In the genomic region with DNA sequence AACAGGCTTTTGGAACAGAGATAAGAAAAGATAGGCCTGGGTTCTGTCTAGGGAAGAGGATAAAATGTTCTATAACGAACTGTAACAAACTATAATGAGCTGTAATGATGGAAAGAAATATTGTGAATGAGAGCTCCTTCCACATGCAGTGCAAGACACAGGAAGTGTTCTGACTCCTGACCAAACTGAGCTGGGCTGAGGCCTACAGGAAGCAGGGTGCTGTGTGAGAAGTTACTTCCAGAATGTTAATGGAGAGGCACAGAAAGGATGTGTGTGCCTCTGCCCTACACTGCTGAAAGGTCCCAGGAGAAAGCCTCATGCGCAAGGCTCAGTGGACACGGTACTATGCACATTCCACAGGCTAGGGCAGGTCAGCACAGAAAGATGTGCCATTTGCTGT, we compare ENCODE assay signal across 23 mouse cellular contexts.
DNase-seq lines count a peak whose midpoint lies in the region; ATAC-seq and TF ChIP-seq lines count a peak whose summit lies in the region.
"Had no signal": no experiment of that assay in that cellular context is flagged by ENCODE, and none has a peak within 500 bp of the region (broad histone marks: within the 10 kb centered on the region; RNA-seq: fewer than 3 reads in every experiment).

No protein-coding gene starts in this region.

- H3K9ac ChIP-seq in heart, postnatal 0 days (replicated peaks; ENCODE audit: low read depth, low read length), result no peak overlapping the region
- H3K9ac ChIP-seq in heart, embryonic 12.5 days, result no peak overlapping the region
- H3K9ac ChIP-seq in lung, embryonic 16.5 days (ENCODE audit: low read length), result no peak overlapping the region
- H3K9ac ChIP-seq in stomach, postnatal 0 days (ENCODE audit: low read length), result no peak overlapping the region
- H3K9ac ChIP-seq: heart, embryonic 15.5 days; hindbrain, embryonic 15.5 days; limb, embryonic 13.5 days; liver, embryonic 14.5 days; midbrain, embryonic 12.5 days; neural tube, embryonic 15.5 days had no signal

- 0 out of 2 replicates have a peak, but pooled peaks have one; percentile 36 for ATAC-seq in heart, postnatal 0 days (ENCODE audit: insufficient read depth, low read depth)
- no peak for ATAC-seq in heart, embryonic 12.5 days (ENCODE audit: insufficient number of reproducible peaks, low FRiP score)
- peak; percentile 72 for ATAC-seq in lung, embryonic 16.5 days (ENCODE audit: low read depth)
- no peak for ATAC-seq in stomach, postnatal 0 days (ENCODE audit: low FRiP score, low TSS enrichment)
- ATAC-seq in cerebellum, adult (ENCODE audit: insufficient number of reproducible peaks, low FRiP score, low TSS enrichment), result no peak
- ATAC-seq: intestine, embryonic 16.5 days had no signal

- no peak overlapping the region for H3K4me3 ChIP-seq in heart, postnatal 0 days (ENCODE audit: low read depth, low read length)
- no peak overlapping the region for H3K4me3 ChIP-seq in heart, embryonic 12.5 days
- no peak overlapping the region for H3K4me3 ChIP-seq in lung, embryonic 16.5 days (ENCODE audit: low read length)
- no peak overlapping the region for H3K4me3 ChIP-seq in stomach, postnatal 0 days (ENCODE audit: low read depth, low read length)
- H3K4me3 ChIP-seq: heart, adult 2 months; heart, embryonic 15.5 days; hindbrain, embryonic 15.5 days; limb, embryonic 13.5 days; midbrain, embryonic 12.5 days; neural tube, embryonic 15.5 days had no signal

- no peak for DNase-seq in heart, postnatal 0 days (ENCODE audit: low spot score)
- DNase-seq in lung, postnatal 4 days, result no peak
- peak; percentile 19 for DNase-seq in NIH3T3 (ENCODE audit: low read depth)
- no peak for DNase-seq in stomach, postnatal 0 days (ENCODE audit: low spot score)
- DNase-seq: cerebellum, adult 11-12 months; cerebellum, postnatal 10 days; gastrocnemius, postnatal 25 days; heart, adult 2 months; heart, postnatal 4 days; kidney, postnatal 36 days; layer of hippocampus, postnatal 36 days; thymus, adult 18-20 months; thymus, postnatal 36 days had no signal

- no peak overlapping the region for H3K27ac ChIP-seq in heart, postnatal 0 days (ENCODE audit: low read depth)
- H3K27ac ChIP-seq in heart, embryonic 12.5 days (ENCODE audit: poor library complexity, severe bottlenecking), result no peak overlapping the region
- H3K27ac ChIP-seq in lung, embryonic 16.5 days (ENCODE audit: low read length), result peak overlapping the region; percentile 74
- 0 out of 2 replicates have a peak overlapping the region, but pooled peaks have one; percentile 18 for H3K27ac ChIP-seq in stomach, postnatal 0 days (replicated peaks)
- H3K27ac ChIP-seq: heart, adult 2 months; heart, embryonic 15.5 days; hindbrain, embryonic 15.5 days; limb, embryonic 13.5 days; liver, embryonic 14.5 days; midbrain, embryonic 12.5 days; neural tube, embryonic 15.5 days had no signal

- no peaks in the 10 kb centered on the region for H3K9me3 ChIP-seq in heart, postnatal 0 days (replicated peaks; ENCODE audit: control insufficient read depth, low read length)
- no peaks in the 10 kb centered on the region for H3K9me3 ChIP-seq in heart, embryonic 12.5 days (replicated peaks)
- H3K9me3 ChIP-seq in lung, embryonic 16.5 days (ENCODE audit: control insufficient read depth, low read length), result no peaks in the 10 kb centered on the region
- H3K9me3 ChIP-seq in stomach, postnatal 0 days (ENCODE audit: control insufficient read depth, low read length), result no peaks in the 10 kb centered on the region
- H3K9me3 ChIP-seq: heart, embryonic 15.5 days; hindbrain, embryonic 15.5 days; midbrain, embryonic 12.5 days; neural tube, embryonic 15.5 days had no signal

- no peaks in the 10 kb centered on the region for H3K27me3 ChIP-seq in heart, postnatal 0 days (ENCODE audit: control insufficient read depth, insufficient read depth, low read length)
- no peaks in the 10 kb centered on the region for H3K27me3 ChIP-seq in heart, embryonic 12.5 days (replicated peaks)
- H3K27me3 ChIP-seq in lung, embryonic 16.5 days (ENCODE audit: control insufficient read depth, insufficient read depth, low read depth, low read length), result no peaks in the 10 kb centered on the region
- no peaks in the 10 kb centered on the region for H3K27me3 ChIP-seq in stomach, postnatal 0 days (ENCODE audit: control insufficient read depth, insufficient read depth, low read length)
- H3K27me3 ChIP-seq: heart, embryonic 15.5 days; hindbrain, embryonic 15.5 days; limb, embryonic 13.5 days; midbrain, embryonic 12.5 days; neural tube, embryonic 15.5 days had no signal

- H3K36me3 ChIP-seq in heart, postnatal 0 days (replicated peaks; ENCODE audit: control insufficient read depth, insufficient read depth, low read length), result no peaks in the 10 kb centered on the region
- no peaks in the 10 kb centered on the region for H3K36me3 ChIP-seq in heart, embryonic 12.5 days
- H3K36me3 ChIP-seq in lung, embryonic 16.5 days (ENCODE audit: control insufficient read depth, insufficient read depth, low read length), result no peaks in the 10 kb centered on the region
- H3K36me3 ChIP-seq in stomach, postnatal 0 days (ENCODE audit: control insufficient read depth, insufficient read depth, low read length), result no peaks in the 10 kb centered on the region
- H3K36me3 ChIP-seq: heart, embryonic 15.5 days; hindbrain, embryonic 15.5 days; limb, embryonic 13.5 days; midbrain, embryonic 12.5 days; neural tube, embryonic 15.5 days had no signal

- TF ChIP-seq CTCF in heart, postnatal 0 days (IDR thresholded peaks at IDR 0.05; ENCODE audit: low read depth), result no peak
- TF ChIP-seq CTCF in stomach, postnatal 0 days (IDR thresholded peaks at IDR 0.05; ENCODE audit: low read depth), result no peak

- peaks cover 19% of the 10 kb centered on the region for H3K4me1 ChIP-seq in heart, postnatal 0 days (ENCODE audit: control insufficient read depth, insufficient read depth)
- peaks cover 16% of the 10 kb centered on the region for H3K4me1 ChIP-seq in heart, embryonic 12.5 days (replicated peaks)
- peaks cover 4% of the 10 kb centered on the region for H3K4me1 ChIP-seq in lung, embryonic 16.5 days (replicated peaks; ENCODE audit: control insufficient read depth, insufficient read depth, low read length)
- no peaks in the 10 kb centered on the region for H3K4me1 ChIP-seq in stomach, postnatal 0 days (replicated peaks; ENCODE audit: control insufficient read depth, insufficient read depth)
- H3K4me1 ChIP-seq: hindbrain, embryonic 15.5 days; midbrain, embryonic 12.5 days; neural tube, embryonic 15.5 days had no signal

- H3K4me2 ChIP-seq in heart, postnatal 0 days (ENCODE audit: low read depth, low read length), result no peak overlapping the region
- H3K4me2 ChIP-seq in heart, embryonic 12.5 days, result no peak overlapping the region
- no peak overlapping the region for H3K4me2 ChIP-seq in lung, embryonic 16.5 days (ENCODE audit: low read depth, low read length)
- no peak overlapping the region for H3K4me2 ChIP-seq in stomach, postnatal 0 days (replicated peaks; ENCODE audit: low read depth)
- H3K4me2 ChIP-seq: heart, embryonic 15.5 days; hindbrain, embryonic 15.5 days; limb, embryonic 13.5 days; midbrain, embryonic 12.5 days; neural tube, embryonic 15.5 days had no signal

- 47% methylated on average over 3 of the region's 3 CpGs for WGBS in heart, postnatal 0 days
- 44% methylated on average over 3 of the region's 3 CpGs for WGBS in heart, embryonic 12.5 days
- WGBS in lung, embryonic 16.5 days, result 48% methylated on average over 3 of the region's 3 CpGs
- 54% methylated on average over 3 of the region's 3 CpGs for WGBS in stomach, postnatal 0 days

- no peak for TF ChIP-seq EP300 in heart, postnatal 0 days (IDR thresholded peaks at IDR 0.05; ENCODE audit: low read depth)
- no peak for TF ChIP-seq EP300 in stomach, postnatal 0 days (optimal IDR thresholded peaks at IDR 0.05)

Comparison
In these comparisons a context has a peak if more than half of its experiments do, and no peak if none do; other contexts are left out.
1. ATAC-seq: peak in heart, postnatal 0 days (single experiment) and lung, embryonic 16.5 days (single experiment); none in heart, embryonic 12.5 days (single experiment), stomach, postnatal 0 days (single experiment) and cerebellum, adult (single experiment).
2. H3K27ac ChIP-seq: peak in lung, embryonic 16.5 days (single experiment) and stomach, postnatal 0 days (single experiment); none in heart, postnatal 0 days (single experiment) and heart, embryonic 12.5 days (single experiment).